Mouse (Mus musculus) ES-Bruce4 (cell line): Measurements from ENCODE around the gene Pigv.

Experiments
- CTCF ChIP-seq: IDR thresholded peaks from one replicate; pipeline ENCODE4 v1.8.1; 2011; ENCODE audit warnings: low read depth, low read length
- EP300 ChIP-seq: IDR thresholded peaks from 2 replicates; pipeline ENCODE4 v1.6.1; 2011; ENCODE audit warnings: low read depth, low read length; ENCODE audit not compliant: insufficient read depth
- POLR2A ChIP-seq: IDR thresholded peaks from one replicate; pipeline ENCODE4 v1.8.1; 2011; ENCODE audit warnings: low read length; ENCODE audit not compliant: insufficient read depth

DNA sequence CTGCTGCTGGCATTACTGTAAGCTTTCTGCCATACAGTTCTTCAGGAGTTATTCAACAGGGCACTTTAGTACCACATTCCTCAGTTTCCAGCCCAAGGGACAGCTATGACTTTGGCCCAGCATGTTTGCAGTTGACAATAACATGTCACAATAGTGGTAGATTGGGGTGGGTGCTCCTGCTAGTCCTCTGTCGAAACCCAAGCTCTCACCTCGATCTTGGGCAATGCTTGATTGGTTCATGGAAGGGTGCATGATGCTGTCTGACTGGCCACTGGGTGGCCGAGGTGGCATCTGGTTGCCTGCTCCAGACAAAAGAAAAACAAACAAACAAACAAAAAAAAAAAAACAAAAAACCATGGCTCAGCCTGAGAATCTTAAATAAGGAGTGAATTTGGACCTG is 22.9 kb upstream of the Pigv start:
- TF ChIP-seq POLR2A (no peak), CTCF (no peak), EP300 (no peak)
